Mouse (Mus musculus): ENCODE data around the gene Golga4. TPM values are rescaled to one million over a fixed set of nuclear protein-coding genes. Genes with fewer than 3 reads are reported as not detected.
A peak's percentile ranks its signal among the peaks of the same experiment; 100 is the strongest.

Golga4 gene
- total RNA-seq, 2 experiments from 2014 or later = 110 to 143 TPM

- DNase-seq = no peak
These were observed 17.0 kb upstream of the Golga4 start for GRCm38 (mm10) chr9:118488896-118489578.

- peak; percentile 77 to 81 for DNase-seq
These were observed 16.5 kb upstream of the Golga4 start for GRCm38 (mm10) chr9:118489579-118490019.

GRCm38 (mm10) chr9:118491195-118491594, 14.9 kb upstream of the Golga4 start:
- no peak for DNase-seq

- DNase-seq = no peak
These were observed 13.0 kb upstream of the Golga4 start for GRCm38 (mm10) chr9:118492932-118493698.

- DNase-seq = no peak
These were observed 12.0 kb upstream of the Golga4 start for GRCm38 (mm10) chr9:118494106-118494505.

GRCm38 (mm10) chr9:118495933-118496332, 10.1 kb upstream of the Golga4 start:
- DNase-seq = no peak

GRCm38 (mm10) chr9:118496952-118497351, 9.1 kb upstream of the Golga4 start:
- DNase-seq = no peak

GRCm38 (mm10) chr9:118498061-118498460, 8.0 kb upstream of the Golga4 start:
- DNase-seq = no peak

- DNase-seq = no peak
These were observed 5.1 kb upstream of the Golga4 start for GRCm38 (mm10) chr9:118500963-118501362.

GRCm38 (mm10) chr9:118504656-118505055, 1.4 kb upstream of the Golga4 start:
- no peak for DNase-seq

- peak; percentile 76 to 78 for DNase-seq
These were observed 551 bp downstream of the Golga4 start for GRCm38 (mm10) chr9:118506404-118507231.

- DNase-seq = no peak
These were observed 1.5 kb downstream of the Golga4 start for GRCm38 (mm10) chr9:118507552-118507951.

GRCm38 (mm10) chr9:118508601-118509000, 2.5 kb downstream of the Golga4 start:
- DNase-seq = no peak

- DNase-seq = peak in 1 of 2 experiments; percentile 21
These were observed 5.0 kb downstream of the Golga4 start for GRCm38 (mm10) chr9:118510941-118511690.

GRCm38 (mm10) chr9:118512681-118513233, 6.7 kb downstream of the Golga4 start:
- DNase-seq = peak; percentile 76

- no peak for DNase-seq
These were observed 9.4 kb downstream of the Golga4 start for GRCm38 (mm10) chr9:118515476-118515875.

- no peak for DNase-seq
These were observed 10.1 kb downstream of the Golga4 start for GRCm38 (mm10) chr9:118516162-118516561.

- DNase-seq = no peak
These were observed 11.6 kb downstream of the Golga4 start for GRCm38 (mm10) chr9:118517619-118518018.

- no peak for DNase-seq
These were observed 13.0 kb downstream of the Golga4 start for GRCm38 (mm10) chr9:118519101-118519500.

- peak; percentile 51 to 66 for DNase-seq
These were observed 13.9 kb downstream of the Golga4 start for GRCm38 (mm10) chr9:118520011-118520410.

GRCm38 (mm10) chr9:118520858-118521257, 14.8 kb downstream of the Golga4 start:
- peak in 1 of 2 experiments; percentile 28 for DNase-seq
